Mouse (Mus musculus) WW6 (cell line): ENCODE data around the gene Ier5l.

ENCODE experiments used
- DNase-seq: peaks from one replicate; pipeline ENCODE4 v3.0.0-alpha.2; 2013; ENCODE audit warnings: low read depth, low spot score

Gene Ier5l

GRCm38 (mm10) chr2:30470143-30470946 lies 3.7 kb downstream of the Ier5l start:
- no peak for DNase-seq

- DNase-seq = no peak
Observed at GRCm38 (mm10) chr2:30469796-30470142, 4.2 kb downstream of the Ier5l start.

GRCm38 (mm10) chr2:30469009-30469408 lies 5.0 kb downstream of the Ier5l start:
- DNase-seq = no peak

GRCm38 (mm10) chr2:30466787-30467186 lies 7.2 kb downstream of the Ier5l start:
- DNase-seq = no peak

GRCm38 (mm10) chr2:30464411-30464810 lies 9.6 kb downstream of the Ier5l start:
- no peak for DNase-seq

- no peak for DNase-seq
Observed at GRCm38 (mm10) chr2:30463904-30464330, 10.1 kb downstream of the Ier5l start.

- DNase-seq = no peak
Observed at GRCm38 (mm10) chr2:30463341-30463761, 10.7 kb downstream of the Ier5l start.

GRCm38 (mm10) chr2:30459241-30459640 lies 14.8 kb downstream of the Ier5l start:
- no peak for DNase-seq

GRCm38 (mm10) chr2:30458349-30458748 lies 15.7 kb downstream of the Ier5l start:
- no peak for DNase-seq

GRCm38 (mm10) chr2:30456104-30456980 lies 17.7 kb downstream of the Ier5l start:
- no peak for DNase-seq

- DNase-seq = no peak
Observed at GRCm38 (mm10) chr2:30454587-30454986, 19.4 kb downstream of the Ier5l start.

- DNase-seq = no peak
Observed at GRCm38 (mm10) chr2:30453570-30453969, 20.4 kb downstream of the Ier5l start.

GRCm38 (mm10) chr2:30451525-30451924 lies 22.5 kb downstream of the Ier5l start:
- no peak for DNase-seq

- DNase-seq = no peak
Observed at GRCm38 (mm10) chr2:30450530-30450929, 23.5 kb downstream of the Ier5l start.

- DNase-seq = no peak
Observed at GRCm38 (mm10) chr2:30448371-30448770, 25.6 kb downstream of the Ier5l start.

- DNase-seq = no peak
Observed at GRCm38 (mm10) chr2:30446891-30447826, 26.9 kb downstream of the Ier5l start.

GRCm38 (mm10) chr2:30445312-30445711 lies 28.7 kb downstream of the Ier5l start:
- no peak for DNase-seq

GRCm38 (mm10) chr2:30444450-30444849 lies 29.6 kb downstream of the Ier5l start:
- no peak for DNase-seq

GRCm38 (mm10) chr2:30444006-30444405 lies 30.0 kb downstream of the Ier5l start:
- no peak for DNase-seq

- DNase-seq = no peak
Observed at GRCm38 (mm10) chr2:30443281-30443680, 30.7 kb downstream of the Ier5l start.

GRCm38 (mm10) chr2:30442498-30442890 lies 31.5 kb downstream of the Ier5l start:
- no peak for DNase-seq
